Mouse (Mus musculus): Measurements from ENCODE around the gene Slc22a23.
A peak's percentile ranks its signal among the peaks of the same experiment; 100 is the strongest.

The Slc22a23 gene

GRCm38 (mm10) chr13:34157596-34158157 is 187.3 kb downstream of the Slc22a23 start:
- no peak for DNase-seq

- no peak for DNase-seq
These were observed 188.2 kb downstream of the Slc22a23 start for GRCm38 (mm10) chr13:34156840-34157185.

- DNase-seq, result no peak
These were observed 188.7 kb downstream of the Slc22a23 start for GRCm38 (mm10) chr13:34156133-34156839.

- DNase-seq, result peak; percentile 80 to 85
These were observed 190.1 kb downstream of the Slc22a23 start for GRCm38 (mm10) chr13:34154931-34155272.

- DNase-seq, result peak; percentile 85 to 90
These were observed 190.6 kb downstream of the Slc22a23 start for GRCm38 (mm10) chr13:34154217-34154930.

- no peak for DNase-seq
These were observed 191.5 kb downstream of the Slc22a23 start for GRCm38 (mm10) chr13:34153254-34154011.

GRCm38 (mm10) chr13:34152695-34153094 is 192.3 kb downstream of the Slc22a23 start:
- DNase-seq, result peak; percentile 41 to 50

- no peak for DNase-seq
These were observed 193.6 kb downstream of the Slc22a23 start for GRCm38 (mm10) chr13:34151425-34151824.

GRCm38 (mm10) chr13:34150271-34151027 is 194.5 kb downstream of the Slc22a23 start:
- DNase-seq, result peak in 1 of 2 experiments; percentile 26

GRCm38 (mm10) chr13:34149463-34150176 is 195.4 kb downstream of the Slc22a23 start:
- no peak for DNase-seq

- peak; percentile 52 to 71 for DNase-seq
These were observed 196.1 kb downstream of the Slc22a23 start for GRCm38 (mm10) chr13:34148767-34149392.

GRCm38 (mm10) chr13:34148181-34148580 is 196.8 kb downstream of the Slc22a23 start:
- DNase-seq, result no peak

GRCm38 (mm10) chr13:34146916-34147315 is 198.1 kb downstream of the Slc22a23 start:
- no peak for DNase-seq

- DNase-seq, result no peak
These were observed 201.6 kb downstream of the Slc22a23 start for GRCm38 (mm10) chr13:34143389-34143788.

- DNase-seq, result no peak
These were observed 208.4 kb downstream of the Slc22a23 start for GRCm38 (mm10) chr13:34136605-34137004.

GRCm38 (mm10) chr13:34134276-34134675 is 210.7 kb downstream of the Slc22a23 start:
- no peak for DNase-seq

GRCm38 (mm10) chr13:34133326-34134071 is 211.5 kb downstream of the Slc22a23 start:
- no peak for DNase-seq

- no peak for DNase-seq
These were observed 212.1 kb downstream of the Slc22a23 start for GRCm38 (mm10) chr13:34132875-34133274.

- peak in 1 of 2 experiments; percentile 16 for DNase-seq
These were observed 212.7 kb downstream of the Slc22a23 start for GRCm38 (mm10) chr13:34132299-34132698.

- DNase-seq, result peak in 1 of 2 experiments; percentile 45
These were observed 213.3 kb downstream of the Slc22a23 start for GRCm38 (mm10) chr13:34131708-34132060.

Data from kidney, postnatal 36 days (tissue).